Mouse (Mus musculus): Measurements from ENCODE around the gene Pah. TPM values are rescaled to one million over a fixed set of nuclear protein-coding genes. Genes with fewer than 3 reads are reported as not detected.

Gene Pah
- polyA plus RNA-seq, 1 experiment = 0.79 TPM

- H3K27ac ChIP-seq (ENCODE audit: insufficient read depth, low read length) = no peak overlapping the region
- no peaks in the 10 kb centered on the region for H3K4me1 ChIP-seq (ENCODE audit: control insufficient read depth, insufficient read depth, insufficient read length)
- WGBS = 4% methylated on average over 10 of the region's 10 CpGs
- DNase-seq (ENCODE audit: low read depth in 1 of 2, low spot score in 2 of 2) = peak in 1 of 2 experiments; percentile 11
- H3K4me3 ChIP-seq (ENCODE audit: extremely low read depth, insufficient read depth, insufficient read length) = no peak overlapping the region
- no peak for TF ChIP-seq POLR2A (IDR thresholded peaks at IDR 0.05; ENCODE audit: low read depth, low read length)
- peak; percentile 66; the same call in 1 of the 2 replicates for TF ChIP-seq CTCF (IDR thresholded peaks at IDR 0.05; ENCODE audit: extremely low read depth, insufficient read depth, insufficient read length, insufficient replicate concordance)
- no peaks in the 10 kb centered on the region for H3K27me3 ChIP-seq (ENCODE audit: control insufficient read depth, insufficient read depth, low read length)
- no peaks in the 10 kb centered on the region for H3K36me3 ChIP-seq (ENCODE audit: control insufficient read depth, insufficient read depth, low read length)
Observed at GRCm38 (mm10) chr10:87503946-87504345, 17.6 kb upstream of the Pah start.

GRCm38 (mm10) chr10:87508581-87508980, 13.0 kb upstream of the Pah start:
- Histone ChIP-seq H3K4me1 (ENCODE audit: control insufficient read depth, insufficient read depth, insufficient read length) (no peaks in the 10 kb centered on the region), H3K27ac (ENCODE audit: insufficient read depth, low read length) (no peak overlapping the region), H3K27me3 (ENCODE audit: control insufficient read depth, insufficient read depth, low read length) (no peaks in the 10 kb centered on the region), H3K36me3 (ENCODE audit: control insufficient read depth, insufficient read depth, low read length) (no peaks in the 10 kb centered on the region), H3K4me3 (ENCODE audit: extremely low read depth, insufficient read depth, insufficient read length) (no peak overlapping the region)
- DNase-seq (ENCODE audit: low read depth in 1 of 2, low spot score in 2 of 2) = no peak
- TF ChIP-seq CTCF (IDR thresholded peaks at IDR 0.05; ENCODE audit: extremely low read depth, insufficient read depth, insufficient read length, insufficient replicate concordance) (no peak), POLR2A (IDR thresholded peaks at IDR 0.05; ENCODE audit: low read depth, low read length) (no peak)
- 91% methylated on average over 4 of the region's 4 CpGs for WGBS

DNA sequence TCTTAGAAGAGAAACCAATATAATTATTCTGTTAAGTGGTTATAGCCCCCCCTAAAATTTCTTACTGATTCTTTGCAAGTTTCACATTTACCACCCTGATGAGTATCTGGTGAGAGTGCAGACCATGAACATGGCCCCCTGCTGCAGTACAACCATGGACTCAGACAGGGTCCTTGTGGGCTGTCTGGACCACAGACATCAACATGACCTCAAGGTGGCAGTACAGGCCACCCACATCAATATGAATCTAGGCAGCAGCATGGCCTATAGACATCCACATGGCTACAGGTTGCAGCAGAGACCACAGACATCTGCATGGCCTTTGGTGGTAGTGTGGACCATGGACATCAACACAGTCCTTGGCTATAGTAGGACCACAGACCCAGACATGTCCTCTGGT, 8.5 kb upstream of the Pah start:
- TF ChIP-seq CTCF (IDR thresholded peaks at IDR 0.05; ENCODE audit: extremely low read depth, insufficient read depth, insufficient read length, insufficient replicate concordance) = no peak
- no peak for TF ChIP-seq POLR2A (IDR thresholded peaks at IDR 0.05; ENCODE audit: low read depth, low read length)
- DNase-seq (ENCODE audit: low read depth in 1 of 2, low spot score in 2 of 2) = no peak
- H3K27me3 ChIP-seq (ENCODE audit: control insufficient read depth, insufficient read depth, low read length) = no peaks in the 10 kb centered on the region
- H3K4me3 ChIP-seq (ENCODE audit: extremely low read depth, insufficient read depth, insufficient read length) = no peak overlapping the region
- H3K4me1 ChIP-seq (ENCODE audit: control insufficient read depth, insufficient read depth, insufficient read length) = no peaks in the 10 kb centered on the region
- H3K27ac ChIP-seq (ENCODE audit: insufficient read depth, low read length) = no peak overlapping the region
- H3K36me3 ChIP-seq (ENCODE audit: control insufficient read depth, insufficient read depth, low read length) = no peaks in the 10 kb centered on the region

DNA sequence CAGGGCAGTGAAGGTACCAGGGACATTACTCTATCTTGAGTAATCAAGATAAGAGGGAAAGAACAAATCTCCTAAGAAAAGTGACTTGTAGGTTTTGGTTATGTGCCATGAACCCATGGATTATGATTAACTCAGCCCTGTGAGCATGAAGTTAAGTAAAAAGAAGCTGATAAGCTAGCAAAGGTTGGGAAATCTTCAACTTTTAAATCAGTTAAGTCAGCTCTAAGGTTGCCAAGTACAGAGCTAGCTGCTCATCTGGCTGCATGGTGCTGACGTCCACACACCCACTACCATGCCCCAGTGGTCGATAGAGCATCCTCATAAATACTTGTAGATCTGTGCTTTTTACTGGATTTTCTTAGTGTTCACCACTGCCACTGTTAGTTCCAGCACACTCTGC, 3.0 kb upstream of the Pah start:
- DNase-seq (ENCODE audit: low read depth in 1 of 2, low spot score in 2 of 2) = no peak
- WGBS = 87% methylated on average over 2 of the region's 2 CpGs

GRCm38 (mm10) chr10:87520401-87521116, 1.0 kb upstream of the Pah start:
- Histone ChIP-seq H3K27ac (ENCODE audit: insufficient read depth, low read length) (no peak overlapping the region), H3K36me3 (ENCODE audit: control insufficient read depth, insufficient read depth, low read length) (no peaks in the 10 kb centered on the region), H3K4me1 (ENCODE audit: control insufficient read depth, insufficient read depth, insufficient read length) (no peaks in the 10 kb centered on the region), H3K27me3 (ENCODE audit: control insufficient read depth, insufficient read depth, low read length) (no peaks in the 10 kb centered on the region), H3K4me3 (ENCODE audit: extremely low read depth, insufficient read depth, insufficient read length) (no peak overlapping the region)
- WGBS = 61% methylated on average over 4 of the region's 4 CpGs
- no peak for TF ChIP-seq POLR2A (IDR thresholded peaks at IDR 0.05; ENCODE audit: low read depth, low read length)
- TF ChIP-seq CTCF (IDR thresholded peaks at IDR 0.05; ENCODE audit: extremely low read depth, insufficient read depth, insufficient read length, insufficient replicate concordance) = no peak
- no peak for DNase-seq (ENCODE audit: low read depth in 1 of 2, low spot score in 2 of 2)

More for the DNA sequence above, 3.0 kb upstream of the Pah start:
- H3K36me3 ChIP-seq (ENCODE audit: control insufficient read depth, insufficient read depth, low read length) = no peaks in the 10 kb centered on the region
- no peak overlapping the region for H3K4me3 ChIP-seq (ENCODE audit: extremely low read depth, insufficient read depth, insufficient read length)
- H3K27me3 ChIP-seq (ENCODE audit: control insufficient read depth, insufficient read depth, low read length) = no peaks in the 10 kb centered on the region
- no peak overlapping the region for H3K27ac ChIP-seq (ENCODE audit: insufficient read depth, low read length)
- TF ChIP-seq CTCF (IDR thresholded peaks at IDR 0.05; ENCODE audit: extremely low read depth, insufficient read depth, insufficient read length, insufficient replicate concordance) (no peak), POLR2A (IDR thresholded peaks at IDR 0.05; ENCODE audit: low read depth, low read length) (no peak)
- H3K4me1 ChIP-seq (ENCODE audit: control insufficient read depth, insufficient read depth, insufficient read length) = no peaks in the 10 kb centered on the region

- Histone ChIP-seq H3K27ac (ENCODE audit: insufficient read depth, low read length) (no peak overlapping the region), H3K4me3 (ENCODE audit: extremely low read depth, insufficient read depth, insufficient read length) (no peak overlapping the region), H3K4me1 (ENCODE audit: control insufficient read depth, insufficient read depth, insufficient read length) (no peaks in the 10 kb centered on the region), H3K27me3 (ENCODE audit: control insufficient read depth, insufficient read depth, low read length) (no peaks in the 10 kb centered on the region), H3K36me3 (ENCODE audit: control insufficient read depth, insufficient read depth, low read length) (no peaks in the 10 kb centered on the region)
- whole genome bisulfite sequencing = 76% methylated on average over 1 of the region's 1 CpGs
- TF ChIP-seq CTCF (IDR thresholded peaks at IDR 0.05; ENCODE audit: extremely low read depth, insufficient read depth, insufficient read length, insufficient replicate concordance) (no peak), POLR2A (IDR thresholded peaks at IDR 0.05; ENCODE audit: low read depth, low read length) (no peak)
- no peak for DNase-seq (ENCODE audit: low read depth in 1 of 2, low spot score in 2 of 2)
Observed at GRCm38 (mm10) chr10:87534172-87534571, 12.6 kb downstream of the Pah start.

- H3K27ac ChIP-seq (ENCODE audit: insufficient read depth, low read length) = no peak overlapping the region
- TF ChIP-seq POLR2A (IDR thresholded peaks at IDR 0.05; ENCODE audit: low read depth, low read length) (no peak), CTCF (IDR thresholded peaks at IDR 0.05; ENCODE audit: extremely low read depth, insufficient read depth, insufficient read length, insufficient replicate concordance) (no peak)
- H3K4me3 ChIP-seq (ENCODE audit: extremely low read depth, insufficient read depth, insufficient read length) = no peak overlapping the region
- no peak for DNase-seq (ENCODE audit: low read depth in 1 of 2, low spot score in 2 of 2)
- H3K36me3 ChIP-seq (ENCODE audit: control insufficient read depth, insufficient read depth, low read length) = no peaks in the 10 kb centered on the region
- 88% methylated on average over 8 of the region's 8 CpGs for WGBS
- H3K4me1 ChIP-seq (ENCODE audit: control insufficient read depth, insufficient read depth, insufficient read length) = no peaks in the 10 kb centered on the region
- no peaks in the 10 kb centered on the region for H3K27me3 ChIP-seq (ENCODE audit: control insufficient read depth, insufficient read depth, low read length)
Observed at GRCm38 (mm10) chr10:87545759-87546158, 24.2 kb downstream of the Pah start.

Measured in spleen, adult 2 months (tissue).